Mouse (Mus musculus): ENCODE measurements at regions not wholly inside any gene's neighbourhood (a gene's known extent, or its start where the extent isn't known, plus 50 kb on each side); places are given as distances from the start of the nearest gene placed in this dataset.

GRCm38 (mm10) chr7:136348309-136348708 lies 546.1 kb upstream of the Mgmt start:
- no peak for TF ChIP-seq GATA1 (IDR thresholded peaks at IDR 0.05; ENCODE audit: low read length)
- no peak for TF ChIP-seq TAL1 (IDR thresholded peaks at IDR 0.05; ENCODE audit: low read length)
